Mouse (Mus musculus) adrenal gland, postnatal 4 days (tissue): ENCODE results near the gene Hist1h4d. TPM values are rescaled to one million over a fixed set of nuclear protein-coding genes. Genes with fewer than 3 reads are reported as not detected.
"Not testable (repeated sequence)": the region's sequence is repeated elsewhere in the genome, so short reads cannot be mapped to it uniquely, and the experiment has no call there.

ENCODE experiments used
- DNase-seq, 2 experiments: peaks; one replicate each; pipeline ENCODE4 v3.0.0; 2021 to 2022; ENCODE audit warnings: low spot score in 2 of 2, mixed read lengths in 2 of 2
- long read RNA-seq, 2 experiments: library from polyadenylated mRNA; stranded (forward); transcript quantifications; one replicate each; pipeline ENCODE4 v2.0.0; 2021
- total RNA-seq, 2 experiments: library from RNA; stranded (reverse); gene quantifications; 2 replicates each; pipeline ENCODE4 v1.2.3; 2021

Hist1h4d gene
- 100 to 1,000 TPM; 413 to 478 TPM for total RNA-seq
- long read RNA-seq, experiment 1: 0 reads
- long read RNA-seq, experiment 2, partial matches to known transcripts: 0 of 1 reads
- long read RNA-seq, experiment 2, other reads (novel, unspliced or antisense): 0 of 1 reads

GRCm38 (mm10) chr13:23581408-23582218 lies at the start of gene Hist1h4d:
TSS of gene Hist1h4d (plus strand) at chr13:23581598.
- peak; percentile 83 to 96 for DNase-seq

GRCm38 (mm10) chr13:23532262-23533075 lies 48.9 kb upstream of the Hist1h4d start:
- no peak for DNase-seq

GRCm38 (mm10) chr13:23533560-23534367 lies 47.6 kb upstream of the Hist1h4d start, which contains the start of gene Hist1h2af:
TSS of gene Hist1h2af (plus strand) at chr13:23533906.
- DNase-seq: peak in 1 of 2 experiments; percentile 45

- no peak for DNase-seq
Observed at GRCm38 (mm10) chr13:23534368-23535131, 46.8 kb upstream of the Hist1h4d start.

- peak; percentile 69 to 76 for DNase-seq
Observed at GRCm38 (mm10) chr13:23535137-23536075, 46.0 kb upstream of the Hist1h4d start, which contains the start of gene Hist1h3g. TSS of gene Hist1h3g (plus strand) at chr13:23535422.

GRCm38 (mm10) chr13:23536076-23536822 lies 45.1 kb upstream of the Hist1h4d start:
- DNase-seq: no peak

GRCm38 (mm10) chr13:23537006-23537710 lies 44.2 kb upstream of the Hist1h4d start:
- no peak for DNase-seq

- DNase-seq: no peak
Observed at GRCm38 (mm10) chr13:23538249-23538648, 43.1 kb upstream of the Hist1h4d start.

- not testable (repeated sequence) for DNase-seq
Observed at GRCm38 (mm10) chr13:23539821-23540220, 41.6 kb upstream of the Hist1h4d start.

- no peak for DNase-seq
Observed at GRCm38 (mm10) chr13:23541497-23541896, 39.9 kb upstream of the Hist1h4d start.

GRCm38 (mm10) chr13:23542225-23542980 lies 39.0 kb upstream of the Hist1h4d start:
- DNase-seq: not testable (repeated sequence)

GRCm38 (mm10) chr13:23542999-23543607 lies 38.3 kb upstream of the Hist1h4d start, which contains the start of gene Hist1h2bh:
TSS of gene Hist1h2bh (minus strand) at chr13:23543392.
- peak in 1 of 2 experiments; percentile 35 for DNase-seq

GRCm38 (mm10) chr13:23543965-23544786 lies 37.2 kb upstream of the Hist1h4d start, which contains the start of gene Hist1h3f:
TSS of gene Hist1h3f (plus strand) at chr13:23544052.
- peak; percentile 37 to 49 for DNase-seq

- DNase-seq: not testable (repeated sequence)
Observed at GRCm38 (mm10) chr13:23544787-23545120, 36.6 kb upstream of the Hist1h4d start.

- no peak for DNase-seq
Observed at GRCm38 (mm10) chr13:23546694-23547093, 34.7 kb upstream of the Hist1h4d start.
